Mouse (Mus musculus) adrenal gland, adult 8-10 months (tissue): ENCODE results near the gene Hist2h2be. TPM values are rescaled to one million over a fixed set of nuclear protein-coding genes. Genes with fewer than 3 reads are reported as not detected.
"Not testable (repeated sequence)": the region's sequence is repeated elsewhere in the genome, so short reads cannot be mapped to it uniquely, and the experiment has no call there.

Experiments used
- DNase-seq: peaks from one replicate; pipeline ENCODE4 v3.0.0; 2022
- microRNA-seq, 2 experiments: library from miRNA; unstranded; fragments of <30 nt; microRNA quantifications; one replicate each; pipeline ENCODE4 v1.2.0; 2022
- total RNA-seq, 4 experiments: library from RNA; stranded (reverse); gene quantifications; 2 replicates each; pipeline ENCODE4 v1.2.4; 2022

Hist2h2be gene
- total RNA-seq, 4 experiments from 2014 or later, result 13.8 to 27.3 (median 25.2) TPM

DNA sequence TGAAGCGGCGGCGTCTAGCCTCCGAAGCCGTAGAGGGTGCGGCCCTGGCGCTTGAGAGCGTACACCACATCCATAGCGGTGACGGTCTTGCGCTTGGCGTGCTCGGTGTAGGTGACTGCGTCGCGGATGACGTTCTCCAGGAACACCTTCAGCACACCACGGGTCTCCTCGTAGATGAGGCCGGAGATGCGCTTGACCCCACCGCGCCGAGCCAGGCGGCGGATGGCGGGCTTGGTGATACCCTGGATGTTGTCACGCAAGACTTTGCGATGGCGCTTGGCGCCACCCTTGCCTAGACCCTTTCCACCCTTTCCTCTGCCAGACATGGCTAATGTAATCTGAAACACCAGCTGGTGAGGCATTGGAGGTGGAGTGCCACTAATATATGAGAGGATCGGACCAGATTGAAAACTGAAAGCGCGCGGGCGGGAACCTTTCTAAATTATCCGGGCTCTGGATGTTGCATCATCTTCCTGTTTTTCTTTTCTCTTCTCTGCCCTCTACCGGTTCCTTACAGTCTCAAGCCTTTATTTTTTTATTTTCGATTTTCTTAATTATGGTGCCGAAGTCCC is 42.1 kb downstream of the Hist2h2be start, which contains the start of gene Hist2h4:
TSS of gene Hist2h4 (minus strand) at position 333 of the 572 bp plus-strand sequence.
- DNase-seq, result peak; percentile 93

DNA sequence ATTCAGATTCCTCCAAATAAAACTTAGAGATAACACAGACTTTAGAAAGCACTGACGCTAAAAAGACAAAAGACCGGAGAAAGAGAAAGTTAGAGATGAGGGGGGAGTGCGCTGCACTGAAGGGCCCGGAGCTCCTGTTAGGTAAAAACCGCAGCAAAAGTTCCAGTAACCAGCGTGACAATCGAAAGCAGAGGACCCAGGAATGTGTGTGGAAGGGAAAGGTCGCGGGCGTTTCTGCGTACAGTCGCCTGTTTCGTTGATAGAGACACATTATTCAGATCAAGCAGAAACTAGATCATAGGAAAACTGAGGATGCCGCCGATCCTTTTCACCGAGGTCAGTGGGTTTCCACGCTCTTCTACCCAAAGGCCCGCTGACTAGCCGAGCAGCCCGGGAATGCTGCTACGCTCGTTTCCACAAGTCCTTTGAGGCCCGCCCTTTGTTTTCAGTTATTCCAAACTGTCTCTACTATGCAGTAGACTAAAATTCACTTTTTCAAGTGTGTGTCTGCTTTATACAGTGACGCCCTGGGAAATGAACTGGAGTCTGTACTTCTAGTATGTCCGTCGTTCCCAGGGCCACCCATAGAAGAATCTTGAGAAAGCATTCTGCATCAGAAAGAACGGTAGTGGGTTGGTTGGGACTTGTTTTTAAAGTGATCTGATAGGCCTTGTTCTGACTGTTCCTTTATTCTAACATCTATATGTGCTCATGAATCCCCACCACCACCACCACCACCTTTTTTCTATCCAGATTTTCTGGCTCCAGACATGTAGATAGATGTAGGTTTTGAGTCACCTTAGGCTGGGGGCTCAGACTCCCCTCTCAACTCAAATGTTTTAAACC is 42.9 kb downstream of the Hist2h2be start:
- no peak for DNase-seq

DNA sequence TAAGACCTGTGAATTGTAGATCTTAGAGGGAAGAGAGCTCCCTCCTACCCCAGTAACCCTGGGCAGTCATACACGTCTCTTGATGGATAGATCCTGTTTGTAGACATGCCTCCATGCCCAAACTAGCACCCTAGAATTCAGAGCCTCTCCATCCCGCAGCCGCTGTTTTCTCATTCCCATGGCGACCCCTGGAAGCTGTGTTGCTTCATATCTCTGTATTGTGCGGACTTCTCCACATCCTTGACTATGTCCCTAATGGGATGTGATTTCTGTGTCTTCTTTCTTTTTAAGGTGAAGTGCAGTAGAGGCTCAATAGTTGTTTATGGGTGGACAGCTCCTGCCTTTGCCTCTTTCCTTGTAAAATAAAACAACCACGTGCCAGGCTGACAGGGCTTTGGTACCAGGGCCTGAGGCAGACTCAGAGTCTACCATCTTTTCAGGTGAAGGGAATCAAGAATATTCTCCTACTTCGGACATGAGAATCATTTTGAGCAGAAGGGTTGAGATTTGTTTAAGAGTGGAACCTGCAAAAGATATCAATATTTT is 43.6 kb downstream of the Hist2h2be start:
- no peak for DNase-seq

DNA sequence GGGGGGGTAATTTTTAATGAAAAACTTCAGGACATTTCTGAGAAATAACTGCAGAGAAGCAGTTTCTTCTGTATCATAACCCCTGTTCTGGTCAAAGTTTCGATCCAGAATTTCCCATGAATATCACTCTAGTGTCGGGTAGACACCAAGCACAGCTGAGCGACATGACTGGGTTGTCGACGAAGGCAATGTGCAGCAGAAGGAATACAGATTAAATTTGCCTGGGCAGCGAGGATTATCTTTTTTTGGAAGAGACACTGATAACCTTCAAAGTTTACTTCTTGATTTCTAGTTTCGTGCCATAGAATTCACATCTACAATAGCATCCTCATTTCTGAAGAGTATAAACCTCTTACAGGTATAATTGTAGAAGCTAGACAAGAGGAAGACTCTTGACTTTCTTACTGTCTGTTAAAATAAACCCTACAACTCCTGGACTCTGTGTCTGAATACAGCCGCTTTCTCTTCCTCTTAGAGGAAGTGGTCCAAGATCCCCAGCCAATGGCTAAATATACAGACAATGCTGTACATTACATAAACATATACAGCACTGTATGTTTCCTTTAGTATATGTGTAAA is 45.3 kb downstream of the Hist2h2be start:
- no peak for DNase-seq

DNA sequence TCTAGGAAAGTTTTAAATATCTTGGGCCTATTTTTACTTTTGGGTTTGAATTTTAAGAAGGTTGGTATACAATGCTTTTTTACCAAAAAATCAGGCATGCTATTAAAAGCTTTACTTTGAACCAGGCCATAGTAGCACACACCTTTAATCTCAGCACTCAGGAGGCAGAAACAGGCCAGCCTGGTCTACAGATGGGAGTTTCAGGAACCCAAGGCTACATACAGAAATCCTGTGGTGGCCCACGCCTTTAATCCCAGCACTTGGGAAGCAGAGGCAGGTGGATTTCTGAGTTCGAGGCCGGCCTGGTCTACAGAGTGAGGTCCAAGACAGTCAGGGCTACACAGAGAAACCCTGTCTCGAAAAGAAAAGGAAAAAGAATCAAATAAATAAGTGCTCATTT is 46.6 kb downstream of the Hist2h2be start:
- DNase-seq, result no peak

DNA sequence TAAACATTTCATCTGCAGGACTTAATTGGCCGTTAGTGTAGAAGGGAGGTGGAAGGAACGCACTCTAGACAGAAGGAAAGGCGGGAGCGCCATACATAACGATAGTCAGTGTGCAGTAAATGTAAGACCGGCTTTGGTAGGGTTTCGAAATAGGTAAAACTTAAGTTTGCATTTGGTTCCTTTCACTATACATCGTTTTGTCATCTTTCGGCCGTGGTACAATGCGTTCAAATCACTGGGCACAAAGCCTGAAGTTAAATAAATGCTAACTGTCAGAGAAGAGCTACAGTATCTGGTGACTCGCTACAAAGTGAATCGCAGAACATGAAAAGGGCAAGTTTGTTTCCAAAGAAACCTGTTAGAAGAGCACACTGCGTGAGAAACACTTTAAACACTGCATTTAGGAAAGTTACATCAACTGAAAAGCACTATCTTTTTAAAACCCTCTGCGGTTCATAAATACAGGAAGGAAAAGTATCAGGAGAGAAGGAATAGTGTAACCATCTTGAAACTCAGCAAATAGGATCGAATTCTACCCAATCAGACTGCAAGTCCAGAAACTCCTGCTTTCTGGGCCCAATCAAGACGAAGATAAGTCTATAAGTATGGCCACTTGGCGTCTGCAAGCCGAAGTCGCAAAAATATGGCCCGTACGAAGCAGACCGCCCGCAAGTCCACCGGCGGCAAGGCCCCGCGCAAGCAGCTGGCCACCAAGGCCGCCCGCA is 47.3 kb downstream of the Hist2h2be start, which contains the start of gene Hist2h3b:
TSS of gene Hist2h3b (plus strand) at position 604 of the 725 bp plus-strand sequence.
- DNase-seq, result peak; percentile 74

DNA sequence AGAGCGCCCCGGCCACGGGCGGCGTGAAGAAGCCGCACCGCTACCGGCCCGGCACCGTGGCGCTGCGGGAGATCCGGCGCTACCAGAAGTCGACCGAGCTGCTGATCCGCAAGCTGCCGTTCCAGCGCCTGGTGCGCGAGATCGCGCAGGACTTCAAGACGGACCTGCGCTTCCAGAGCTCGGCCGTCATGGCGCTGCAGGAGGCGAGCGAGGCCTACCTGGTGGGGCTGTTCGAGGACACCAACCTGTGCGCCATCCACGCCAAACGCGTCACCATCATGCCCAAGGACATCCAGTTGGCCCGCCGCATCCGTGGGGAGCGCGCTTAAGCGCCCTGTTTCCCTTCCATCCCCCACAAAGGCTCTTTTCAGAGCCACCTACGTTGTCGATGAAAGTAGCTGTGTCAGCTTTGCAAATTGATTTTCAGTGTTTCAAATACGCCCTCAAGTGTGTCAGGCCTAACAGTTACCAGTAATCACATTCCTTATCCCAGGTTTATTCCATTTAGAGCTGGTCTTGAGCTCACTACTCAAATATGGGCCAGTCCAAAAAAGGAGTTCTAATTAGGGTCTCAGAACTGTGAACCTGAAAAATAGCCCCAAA is 48.0 kb downstream of the Hist2h2be start:
- DNase-seq, result not testable (repeated sequence)

DNA sequence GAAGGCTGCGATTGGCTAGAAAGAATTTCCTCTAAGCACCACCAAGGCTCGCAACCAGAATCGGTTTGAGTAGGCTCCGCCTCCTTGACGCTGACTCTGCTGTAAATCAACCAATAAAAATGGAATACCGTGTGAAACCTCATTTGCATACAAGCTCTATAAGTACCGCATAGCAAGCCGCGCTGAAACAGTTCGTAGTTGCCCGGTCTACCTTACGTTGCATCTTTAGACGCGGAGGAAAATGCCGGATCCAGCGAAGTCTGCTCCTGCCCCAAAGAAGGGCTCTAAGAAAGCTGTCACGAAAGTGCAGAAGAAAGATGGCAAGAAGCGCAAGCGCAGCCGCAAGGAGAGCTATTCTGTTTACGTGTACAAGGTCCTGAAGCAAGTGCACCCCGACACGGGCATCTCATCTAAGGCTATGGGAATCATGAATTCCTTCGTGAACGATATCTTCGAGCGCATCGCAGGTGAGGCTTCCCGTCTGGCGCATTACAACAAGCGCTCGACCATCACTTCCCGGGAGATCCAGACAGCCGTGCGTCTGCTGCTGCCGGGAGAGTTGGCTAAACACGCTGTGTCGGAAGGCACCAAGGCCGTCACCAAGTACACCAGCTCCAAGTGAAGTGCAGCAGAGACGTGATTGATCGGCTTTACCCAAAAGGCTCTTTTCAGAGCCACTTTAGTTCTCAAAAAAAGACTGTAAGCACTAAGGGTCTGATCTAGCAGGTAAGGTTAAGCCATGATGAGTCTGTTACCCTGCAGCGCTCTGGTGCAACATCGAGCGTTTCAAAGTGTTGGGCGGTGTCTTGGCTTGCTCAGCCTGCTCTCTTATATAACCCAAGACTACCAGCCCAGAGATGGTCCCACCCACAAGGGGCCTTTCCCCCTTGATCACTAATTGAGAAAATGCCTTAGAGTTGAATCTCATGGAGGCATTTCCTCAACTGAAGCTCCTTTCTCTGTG is 48.9 kb downstream of the Hist2h2be start, which contains the start of gene Hist2h2bb:
TSS of gene Hist2h2bb (plus strand) at position 242 of the 964 bp plus-strand sequence.
- DNase-seq, result peak; percentile 93

Small RNA genes within 50 kb of the gene (microRNA-seq; reads per million reads assigned to microRNA genes)
- gene Gm44492 (0 to 0.17 reads per million in 2 experiments), gene Gm47311 (0 reads per million in 2 experiments), gene Gm47313 (0 reads per million in 2 experiments)

Other genes with a start within 250 kb of the Hist2h2be start
- gene Plekho1, start 225.1 kb upstream of the Hist2h2be start, total RNA-seq, result 10 to 100 TPM; 16.8 to 33.6 (median 28.7) TPM
- 10 to 100 TPM; 29.7 to 49.0 (median 34.9) TPM for gene Vps45, start 162.7 kb upstream of the Hist2h2be start, total RNA-seq
- 10 to 100 TPM; 37.8 to 55.2 (median 47.2) TPM for gene Otud7b, start 116.6 kb upstream of the Hist2h2be start, total RNA-seq
- gene Mtmr11, start 59.1 kb upstream of the Hist2h2be start, total RNA-seq, result 10 to 100 TPM; 14.7 to 70.7 (median 43.7) TPM
- 10 to 100 TPM; 46.8 to 59.3 (median 50.8) TPM for gene Sf3b4, start 48.8 kb upstream of the Hist2h2be start, total RNA-seq
- gene Sv2a, start 40.0 kb upstream of the Hist2h2be start, total RNA-seq, result 10 to 100 TPM in 3 of 4 experiments, 1 to 10 TPM in 1; 9.4 to 16.7 (median 13.6) TPM
- gene Bola1, start 1.4 kb upstream of the Hist2h2be start, total RNA-seq, result 10 to 100 TPM; 24.2 to 48.0 (median 33.0) TPM
- gene Hist2h2ab, start 1.3 kb upstream of the Hist2h2be start, total RNA-seq, result 1 to 10 TPM; 4.8 to 9.2 (median 9.0) TPM
- gene Hist2h2ac, start 239 bp upstream of the Hist2h2be start, total RNA-seq, result 10 to 100 TPM; 53.1 to 90.6 (median 58.9) TPM
- 10 to 100 TPM; 13.0 to 27.9 (median 18.2) TPM for gene Hist2h3c2, start 18.0 kb downstream of the Hist2h2be start, total RNA-seq
- gene Hist2h2aa2, start 19.2 kb downstream of the Hist2h2be start, total RNA-seq, result 100 to 1,000 TPM; 483 to 517 (median 507) TPM
- gene Hist2h2aa1, start 24.4 kb downstream of the Hist2h2be start, total RNA-seq, result 10 to 100 TPM; 14.1 to 18.6 (median 17.5) TPM
- not detected for gene Hist2h3c1, start 25.6 kb downstream of the Hist2h2be start, total RNA-seq
- gene Hist2h4, start 42.2 kb downstream of the Hist2h2be start, total RNA-seq, result 10 to 100 TPM; 27.4 to 37.9 (median 32.5) TPM
- 100 to 1,000 TPM in 1 of 4 experiments, 10 to 100 TPM in 3; 50.3 to 108 (median 73.7) TPM for gene Hist2h3b, start 47.5 kb downstream of the Hist2h2be start, total RNA-seq
- 100 to 1,000 TPM in 1 of 4 experiments, 10 to 100 TPM in 3; 70.8 to 139 (median 88.2) TPM for gene Hist2h2bb, start 48.6 kb downstream of the Hist2h2be start, total RNA-seq
- gene Fcgr1, start 72.8 kb downstream of the Hist2h2be start, total RNA-seq, result 1 to 10 TPM; 2.2 to 4.3 (median 3.3) TPM
- gene BC107364, start 231.2 kb downstream of the Hist2h2be start, total RNA-seq, result not detected